Mouse (Mus musculus): ENCODE measurements around the gene Afm.

- TF ChIP-seq CTCF (IDR thresholded peaks at IDR 0.05; ENCODE audit: low read depth): no peak
- no peak for TF ChIP-seq EP300 (IDR thresholded peaks at IDR 0.05; ENCODE audit: low read depth)
Observed at GRCm38 (mm10) chr5:90579556-90579955, 60.8 kb downstream of the Afm start.
